Mouse (Mus musculus) yolk sac, embryonic 10.5 days (tissue): ENCODE measurements at regions not wholly inside any gene's neighbourhood (a gene's known extent, or its start where the extent isn't known, plus 50 kb on each side); places are given as distances from the start of the nearest gene placed in this dataset.
"Not testable (repeated sequence)": the region's sequence is repeated elsewhere in the genome, so short reads cannot be mapped to it uniquely, and the experiment has no call there.

ENCODE experiments used
- DNase-seq: peaks from one replicate; pipeline ENCODE4 v3.0.0-alpha.2; 2017; ENCODE audit warnings: low spot score

DNA sequence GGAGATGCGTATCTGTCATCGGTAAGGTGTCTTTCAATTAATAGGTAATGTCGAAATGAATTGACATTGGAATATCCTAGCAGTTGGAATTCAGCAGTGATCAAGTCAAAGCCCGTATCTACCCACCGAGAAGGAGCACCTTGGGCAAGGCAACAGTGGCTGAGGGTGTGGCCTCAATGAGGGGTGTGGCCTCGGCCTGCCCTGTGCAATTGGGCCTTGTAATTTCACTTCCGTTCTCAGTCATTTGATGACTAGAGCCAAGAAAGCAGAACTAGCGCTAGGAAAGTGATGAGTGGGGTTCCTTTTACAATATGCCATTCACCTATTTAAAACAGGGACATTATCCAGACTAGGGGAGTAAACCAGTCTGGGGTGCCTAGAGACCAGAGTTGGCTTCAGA, 77.6 kb downstream of the Elovl4 start:
- no peak for DNase-seq

DNA sequence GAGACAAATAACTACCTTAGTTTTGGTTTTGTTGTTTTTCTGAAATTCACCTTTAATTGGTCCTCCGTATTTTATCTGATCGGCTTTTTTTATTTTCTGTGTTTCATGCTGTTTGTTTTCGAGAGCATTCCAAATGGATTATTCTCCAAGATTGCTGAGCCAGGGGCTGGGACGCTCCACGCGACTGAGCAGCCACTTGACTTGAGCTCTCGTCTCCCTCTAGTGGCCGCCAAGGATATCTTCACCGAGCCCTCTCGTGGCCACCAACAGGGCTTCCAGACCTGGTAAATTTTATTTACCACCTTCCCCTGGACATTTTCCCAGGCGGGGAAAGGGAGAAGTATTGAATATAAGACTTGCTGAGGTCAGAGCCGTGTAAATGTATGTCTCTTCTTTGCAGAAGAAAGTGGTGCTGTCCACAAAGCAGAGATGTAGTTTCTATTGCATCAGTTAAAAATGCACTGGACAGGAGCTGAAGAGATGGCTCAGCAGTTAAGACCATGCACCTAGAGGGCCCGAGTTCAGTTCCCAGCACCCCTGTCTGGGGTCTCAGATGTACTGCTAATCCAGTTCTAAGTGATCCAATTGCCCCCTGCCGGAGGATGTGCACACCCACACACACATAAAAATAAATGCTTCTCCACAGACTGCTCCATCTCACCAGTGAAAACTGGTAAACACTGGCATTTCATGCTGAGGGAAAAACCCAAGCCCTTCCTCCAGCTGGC, 78.5 kb downstream of the Elovl4 start:
- DNase-seq, result peak; percentile 49

DNA sequence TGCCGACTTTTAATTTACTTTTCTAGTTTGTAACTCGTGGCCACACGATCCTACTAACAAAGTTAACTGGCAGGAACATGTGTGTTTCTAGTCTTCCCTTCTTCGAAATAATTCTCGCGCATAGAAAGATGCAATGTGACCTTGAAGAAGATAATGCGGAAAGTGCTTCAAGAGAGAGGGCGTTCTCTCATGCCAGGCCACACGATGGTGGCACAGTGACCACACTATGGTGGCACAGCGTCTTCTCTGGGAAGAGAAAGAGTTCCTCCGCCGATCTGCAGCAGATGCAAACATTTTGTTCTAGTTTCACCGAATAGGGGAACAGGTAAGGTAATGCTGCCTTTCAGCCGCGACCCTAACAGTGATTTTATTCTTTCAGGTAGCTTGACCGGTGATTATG, 79.1 kb downstream of the Elovl4 start:
- no peak for DNase-seq

DNA sequence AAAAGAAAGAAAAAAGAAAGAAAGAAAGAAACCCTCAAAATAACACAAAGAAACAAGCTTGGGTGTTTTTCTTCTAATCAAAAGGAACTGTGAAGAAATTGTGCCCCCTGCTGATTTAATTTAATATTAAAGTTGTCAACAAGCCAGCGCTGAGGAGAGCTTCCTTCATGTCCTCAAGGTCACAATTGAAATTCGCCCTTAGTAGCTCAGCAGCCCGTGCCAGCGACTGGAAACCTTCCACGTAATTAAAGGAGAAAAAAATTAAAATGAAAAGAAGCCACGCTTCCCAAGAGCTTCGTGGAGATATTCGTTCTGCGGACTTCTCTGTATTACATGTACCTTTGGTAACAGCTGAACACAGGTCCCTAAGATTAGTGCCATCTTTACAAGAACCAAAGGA, 80.0 kb downstream of the Elovl4 start:
- no peak for DNase-seq

DNA sequence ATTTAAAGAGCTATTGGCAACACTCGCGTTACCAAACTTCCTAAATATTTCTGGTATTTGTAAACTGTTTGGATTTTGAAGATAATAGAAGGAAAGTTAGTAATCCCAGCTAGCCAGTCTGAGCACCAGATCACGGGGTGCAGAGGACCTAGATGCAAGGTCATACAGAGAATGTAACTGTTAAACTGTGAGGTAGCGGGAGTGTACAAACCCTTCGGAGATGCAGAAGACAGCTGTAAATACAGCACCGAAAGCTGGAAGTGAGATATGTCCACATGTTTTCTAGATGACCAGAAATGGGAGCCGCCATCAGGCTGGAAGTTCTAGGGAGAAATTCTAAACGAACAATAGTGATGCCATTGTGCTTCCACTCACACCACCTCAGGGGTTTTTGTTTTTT, 80.5 kb downstream of the Elovl4 start:
- DNase-seq, result no peak

DNA sequence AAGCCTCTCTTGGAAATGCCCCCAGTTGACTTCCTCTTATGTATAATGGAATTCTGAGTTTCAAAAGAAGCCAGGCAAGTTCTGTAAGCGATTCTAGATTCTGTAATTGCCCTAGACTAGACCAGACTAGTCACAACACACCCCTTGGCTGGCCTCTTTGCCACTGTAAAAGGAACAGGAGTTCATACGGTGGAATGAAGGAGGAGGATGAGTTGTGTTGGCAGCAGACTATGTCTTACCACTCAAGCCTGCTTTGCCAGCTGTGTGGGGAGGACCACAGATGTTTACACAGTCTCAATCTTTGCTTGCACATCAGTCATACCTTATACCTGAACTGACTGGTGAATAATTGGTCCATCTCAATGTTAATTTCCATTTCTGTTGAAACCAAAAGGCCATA, 85.1 kb downstream of the Elovl4 start:
- DNase-seq, result no peak

DNA sequence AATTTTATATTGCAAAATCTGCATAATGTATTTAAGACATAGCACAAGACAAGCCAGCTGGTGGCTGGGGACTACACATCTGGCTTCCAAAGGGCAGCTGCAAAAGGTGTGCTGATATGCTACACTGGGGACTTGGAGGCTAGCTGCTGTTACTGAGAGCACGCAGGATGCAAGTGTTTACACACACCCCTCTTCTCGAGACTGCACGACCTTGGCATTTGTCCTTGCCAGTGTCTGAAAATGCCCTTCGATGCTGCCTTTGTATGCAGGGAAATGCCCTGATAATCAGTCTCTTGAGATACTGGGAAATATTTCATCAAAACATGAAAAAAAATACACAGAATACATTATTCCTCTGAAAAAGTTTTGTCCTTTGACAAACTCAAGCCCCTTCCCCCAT, 86.3 kb downstream of the Elovl4 start:
- no peak for DNase-seq

DNA sequence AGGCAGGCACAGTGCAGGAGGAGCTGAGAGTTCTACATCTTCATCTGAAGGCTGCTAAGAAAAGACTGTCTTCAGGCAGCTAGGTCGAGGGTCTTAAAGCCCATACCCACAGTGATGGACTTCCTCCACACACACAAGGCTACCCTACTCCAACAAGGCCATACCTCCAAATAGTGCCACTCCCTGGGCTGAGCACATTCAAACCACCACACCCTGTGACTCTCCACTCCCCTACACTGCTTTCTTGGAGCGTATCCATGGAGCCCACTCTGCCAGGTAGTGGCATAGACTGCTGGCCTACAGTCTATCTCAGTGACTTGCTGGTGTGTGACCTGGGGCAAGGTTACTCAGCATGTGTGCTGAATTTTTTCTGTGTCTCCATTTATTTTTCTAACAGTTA, 88.0 kb downstream of the Elovl4 start:
- DNase-seq, result not testable (repeated sequence)

DNA sequence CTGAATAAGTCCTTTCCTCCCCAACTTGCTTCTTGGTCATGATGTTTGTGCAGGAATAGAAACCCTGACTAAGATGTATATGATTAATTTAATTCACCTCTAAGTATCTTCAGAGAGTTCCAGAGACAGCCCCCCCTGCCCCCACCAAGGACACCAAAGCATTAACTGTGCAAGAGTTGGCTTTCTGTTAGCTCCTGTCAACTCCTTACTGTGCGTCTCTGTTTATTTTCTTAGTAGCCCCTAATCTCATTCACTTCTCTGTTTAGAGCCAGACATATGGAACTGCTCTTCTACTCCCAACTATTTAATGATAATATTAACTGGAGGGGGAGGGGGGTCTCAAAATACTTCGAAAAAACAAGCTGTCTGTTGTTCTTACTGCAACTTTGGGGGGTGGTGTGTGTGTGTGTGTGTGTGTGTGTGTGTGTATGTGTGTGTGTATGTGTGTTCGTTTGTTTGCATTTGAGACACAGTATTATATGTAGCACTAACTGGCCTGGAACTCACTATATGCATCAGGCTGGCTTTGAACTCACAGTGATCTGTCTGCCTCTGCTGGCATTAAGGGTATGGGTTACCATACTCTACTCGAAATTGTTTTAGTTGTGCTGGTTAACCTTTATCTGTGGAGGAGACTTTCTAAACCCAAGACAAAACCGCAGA, 89.8 kb downstream of the Elovl4 start:
- DNase-seq, result no peak

DNA sequence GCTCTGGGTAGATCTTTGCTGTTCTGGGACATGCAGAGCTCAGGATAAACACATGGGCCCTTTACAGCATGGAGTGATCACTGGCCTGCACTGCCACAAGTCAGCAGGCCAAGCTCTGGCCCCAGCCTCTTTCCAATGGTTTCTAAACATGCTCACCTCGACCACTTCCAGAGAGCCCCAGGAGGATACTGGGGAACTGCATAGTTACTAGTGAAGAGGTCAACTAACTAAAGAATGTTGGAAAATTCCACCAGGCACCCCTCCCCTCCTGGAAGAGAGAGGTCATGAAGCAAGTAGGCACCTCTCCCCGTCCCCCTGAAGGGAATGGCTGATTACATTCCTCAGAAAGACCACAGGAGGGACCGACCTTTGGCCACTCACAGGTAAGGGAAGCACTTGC, 98.7 kb downstream of the Elovl4 start:
- DNase-seq, result no peak

DNA sequence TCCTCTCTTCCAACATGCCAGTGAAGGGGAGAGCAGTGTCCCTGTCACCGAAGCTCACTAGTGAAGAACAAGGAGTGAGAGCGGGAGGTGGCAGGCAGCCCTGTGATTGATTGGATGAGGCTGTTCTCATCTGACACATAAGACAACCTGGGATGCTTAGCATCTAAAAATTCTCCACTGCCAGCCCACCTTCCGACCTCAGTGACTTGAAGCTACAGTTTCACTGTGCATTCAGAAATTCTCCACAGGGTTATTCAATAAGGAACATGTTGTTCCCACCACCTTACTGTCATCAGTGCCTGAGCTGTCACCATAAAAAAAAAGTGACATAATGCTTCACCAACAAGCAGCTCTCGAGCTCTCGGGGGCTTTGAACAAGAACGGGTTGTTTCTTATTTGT, 100.0 kb downstream of the Elovl4 start:
- DNase-seq, result no peak

DNA sequence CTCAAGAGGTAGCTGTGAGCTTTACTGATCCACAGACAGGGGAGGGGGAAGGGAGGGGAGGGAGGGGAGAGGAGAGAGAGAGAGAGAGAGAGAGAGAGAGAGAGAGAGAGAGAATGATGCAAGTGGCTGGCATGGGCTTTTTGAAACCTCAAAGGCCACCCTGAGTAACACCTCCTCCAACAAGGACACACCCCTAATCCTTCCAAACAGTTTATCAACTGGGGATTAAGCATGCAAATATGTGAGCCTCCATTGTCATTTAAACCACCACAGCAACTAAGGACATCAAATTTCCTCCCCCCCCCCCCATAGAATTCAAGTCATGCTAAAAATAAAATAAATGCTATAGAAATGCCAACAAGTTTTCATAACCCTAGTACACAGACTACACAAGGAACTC, 101.9 kb downstream of the Elovl4 start:
- no peak for DNase-seq

DNA sequence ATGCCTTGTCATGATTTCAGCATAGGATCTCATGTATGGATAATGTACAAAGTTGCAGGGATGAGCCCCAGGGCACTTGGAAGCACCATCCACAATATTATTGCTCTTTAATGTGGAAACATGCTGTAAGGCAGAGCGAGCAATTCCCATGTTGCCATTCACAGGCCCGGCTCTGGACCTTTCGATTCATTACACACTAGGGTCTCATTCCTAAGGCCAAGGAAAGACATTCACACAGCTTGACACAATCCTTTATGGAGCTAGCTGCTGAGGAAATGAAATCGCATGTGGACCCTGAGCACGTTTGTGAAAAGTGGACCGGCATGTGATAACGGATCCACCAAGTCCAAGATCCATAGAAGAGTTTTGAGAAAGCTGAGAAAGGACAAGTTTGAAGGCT, 105.2 kb downstream of the Elovl4 start:
- no peak for DNase-seq

DNA sequence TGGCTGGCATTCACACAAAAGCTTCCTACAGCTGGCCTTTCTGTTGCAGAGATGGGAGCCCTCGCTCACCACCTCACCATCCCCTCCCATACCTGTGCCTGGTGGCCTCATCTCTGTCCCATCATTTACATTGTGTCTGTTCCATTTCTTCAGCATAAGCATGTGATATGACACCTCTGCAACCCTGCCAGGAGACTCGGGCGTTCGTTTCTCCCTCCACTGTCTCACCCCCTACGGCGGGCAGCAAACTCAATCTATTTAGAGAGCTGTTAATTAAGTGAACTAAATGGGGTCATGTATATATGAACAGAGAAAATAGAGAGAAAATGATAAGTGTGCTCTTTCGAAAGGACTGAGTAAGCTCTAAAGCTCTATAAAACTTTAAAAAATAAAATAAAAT, 106.0 kb downstream of the Elovl4 start:
- no peak for DNase-seq

DNA sequence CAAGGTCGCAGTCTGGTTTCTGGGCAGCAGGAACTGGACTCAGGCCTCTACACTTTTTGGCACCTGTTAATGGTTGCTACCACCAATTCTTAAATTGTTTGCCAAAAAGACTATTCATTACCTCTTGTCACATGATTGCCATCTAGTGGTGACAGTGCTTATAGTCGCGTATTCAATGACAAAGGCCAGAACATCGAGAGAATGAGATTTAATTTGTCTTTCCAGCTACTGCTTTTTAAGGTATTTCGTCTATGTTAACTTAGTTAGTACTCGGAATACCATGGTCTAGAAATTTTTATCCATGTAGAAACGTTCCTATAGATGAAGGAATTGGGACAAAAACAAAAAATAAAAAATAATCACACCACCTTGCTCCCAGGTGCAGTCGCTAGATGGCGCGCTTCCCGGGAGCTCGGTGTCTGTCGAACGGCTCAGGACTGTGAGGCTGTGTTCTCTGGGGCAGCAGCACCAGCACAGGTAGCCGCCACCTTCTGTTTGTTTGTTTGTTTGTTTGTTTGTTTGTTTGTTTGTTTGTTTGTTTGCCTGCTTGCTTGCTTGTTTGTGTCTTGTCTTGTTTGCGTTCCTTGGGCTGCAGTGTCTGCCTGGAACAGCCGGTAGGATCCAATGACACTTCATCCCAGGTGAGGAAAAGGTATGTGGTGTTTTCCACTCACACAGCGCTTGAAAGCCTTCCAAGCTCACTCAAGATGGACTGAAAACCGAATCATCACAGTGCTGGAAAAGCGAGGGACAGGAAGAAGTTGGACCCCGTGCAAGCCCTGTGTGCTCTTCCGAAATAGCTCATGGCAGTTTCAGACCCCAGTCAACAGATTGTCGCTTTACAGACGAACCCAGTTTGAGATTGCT, 114.5 kb downstream of the Elovl4 start:
- DNase-seq, result peak; percentile 29
